Comparison of ENCODE assay signal across 8 mouse cellular contexts in genomic region chr7:107738726-107739125, GRCm38 (mm10). TPM values are rescaled to one million over a fixed set of nuclear protein-coding genes. Genes with fewer than 3 reads are reported as not detected.
A peak's percentile ranks its signal among the peaks of the same experiment; 100 is the strongest.
DNase-seq lines count a peak whose midpoint lies in the region; ATAC-seq and TF ChIP-seq lines count a peak whose summit lies in the region.

No protein-coding gene starts in this region.

- no peak; the same call in 1 of the 2 replicates for ATAC-seq in limb, embryonic 11.5 days (ENCODE audit: insufficient number of reproducible peaks, low FRiP score, low TSS enrichment, low read depth)
- peak; percentile 65; the same call in 1 of the 2 replicates for ATAC-seq in hindbrain, embryonic 15.5 days (ENCODE audit: low FRiP score, low read depth)

- H3K27ac ChIP-seq in cerebellum, adult 2 months (ENCODE audit: insufficient read depth, low read length): no peak overlapping the region
- no peak overlapping the region for H3K27ac ChIP-seq in limb, embryonic 11.5 days (replicated peaks; ENCODE audit: low read depth, low read length)
- no peak overlapping the region for H3K27ac ChIP-seq in limb, embryonic 10.5 days
- H3K27ac ChIP-seq in hindbrain, embryonic 15.5 days (replicated peaks): no peak overlapping the region

- 28% methylated on average over 2 of the region's 2 CpGs for WGBS in cerebellum, adult 2 months
- 43% methylated on average over 2 of the region's 2 CpGs for WGBS in limb, embryonic 11.5 days
- WGBS in limb, embryonic 10.5 days: 45% methylated on average over 2 of the region's 2 CpGs
- WGBS in hindbrain, embryonic 15.5 days: 48% methylated on average over 2 of the region's 2 CpGs

- no peaks in the 10 kb centered on the region for H3K4me1 ChIP-seq in cerebellum, adult 2 months (ENCODE audit: control insufficient read depth, insufficient read depth, low read length)
- no peaks in the 10 kb centered on the region for H3K4me1 ChIP-seq in limb, embryonic 11.5 days (ENCODE audit: control insufficient read depth, insufficient read depth, low read length)
- no peaks in the 10 kb centered on the region for H3K4me1 ChIP-seq in limb, embryonic 10.5 days
- no peaks in the 10 kb centered on the region for H3K4me1 ChIP-seq in hindbrain, embryonic 15.5 days (replicated peaks)

- no peak for TF ChIP-seq POLR2A in cerebellum, adult 2 months (IDR thresholded peaks at IDR 0.05; ENCODE audit: borderline replicate concordance, insufficient read depth, low read length)

- no peaks in the 10 kb centered on the region; the same call in 1 of the 2 replicates for H3K36me3 ChIP-seq in limb, embryonic 11.5 days (ENCODE audit: control insufficient read depth, insufficient read depth, low read length)
- peaks cover 54% of the 10 kb centered on the region for H3K36me3 ChIP-seq in limb, embryonic 10.5 days
- no peaks in the 10 kb centered on the region for H3K36me3 ChIP-seq in hindbrain, embryonic 15.5 days

- no peak overlapping the region for H3K4me2 ChIP-seq in limb, embryonic 11.5 days (ENCODE audit: low read depth, severe bottlenecking)
- no peak overlapping the region for H3K4me2 ChIP-seq in hindbrain, embryonic 15.5 days

- H3K9ac ChIP-seq in limb, embryonic 11.5 days (ENCODE audit: low read length): no peak overlapping the region
- no peak overlapping the region for H3K9ac ChIP-seq in hindbrain, embryonic 15.5 days

- no peak overlapping the region for H3K4me3 ChIP-seq in cerebellum, adult 2 months (replicated peaks; ENCODE audit: insufficient read depth, low read depth, low read length)
- H3K4me3 ChIP-seq in limb, embryonic 11.5 days (ENCODE audit: low read depth, low read length): no peak overlapping the region
- H3K4me3 ChIP-seq in limb, embryonic 10.5 days: no peak overlapping the region
- no peak overlapping the region for H3K4me3 ChIP-seq in hindbrain, embryonic 15.5 days

- H3K27me3 ChIP-seq in cerebellum, adult 2 months (ENCODE audit: control insufficient read depth, insufficient read depth, low read length): no peaks in the 10 kb centered on the region
- no peaks in the 10 kb centered on the region for H3K27me3 ChIP-seq in limb, embryonic 11.5 days (ENCODE audit: control insufficient read depth, insufficient read depth, low read length)
- no peaks in the 10 kb centered on the region for H3K27me3 ChIP-seq in limb, embryonic 10.5 days (ENCODE audit: low read depth, poor library complexity, severe bottlenecking)
- no peaks in the 10 kb centered on the region for H3K27me3 ChIP-seq in hindbrain, embryonic 15.5 days

- peak; percentile 54 to 59 for DNase-seq in cerebellum, postnatal 14 days
- no peak for DNase-seq in cerebellum, adult 2 months
- DNase-seq in limb, embryonic 11.5 days (ENCODE audit: low spot score): peak; percentile 40
- DNase-seq in limb, embryonic 10.5 days (ENCODE audit: low spot score): no peak
- peak; percentile 47 for DNase-seq in right cerebral cortex, postnatal 14 days
- DNase-seq in c-Kit-positive CD71-positive TER-119-positive erythroid progenitor cells, embryonic 14.5 days (ENCODE audit: low spot score): no peak
- DNase-seq in ovary, adult 18-20 months (ENCODE audit: low spot score): no peak

- no peaks in the 10 kb centered on the region for H3K9me3 ChIP-seq in limb, embryonic 11.5 days (ENCODE audit: control insufficient read depth, low read length)
- H3K9me3 ChIP-seq in limb, embryonic 10.5 days (replicated peaks): no peaks in the 10 kb centered on the region
- no peaks in the 10 kb centered on the region for H3K9me3 ChIP-seq in hindbrain, embryonic 15.5 days

- TF ChIP-seq CTCF in cerebellum, adult 2 months (IDR thresholded peaks at IDR 0.05; ENCODE audit: borderline replicate concordance, insufficient read depth, low read depth, low read length): no peak

RNA-seq across cellular contexts. Expression of gene Cyb5r2, which starts 19.1 kb away (rescaled TPM):
- polyA plus RNA-seq in cerebellum, adult 2 months (2012; rRNA removed): 0.47 and 0.51 TPM in 2 replicates
- 0.47 and 0.92 TPM in 2 replicates for polyA plus RNA-seq in limb, embryonic 11.5 days (2014; fragmentation: Nextera tagmentation; extraction: Ambion mirVana)
- polyA plus RNA-seq in limb, embryonic 10.5 days (2016; fragmentation: Nextera tagmentation; extraction: Ambion mirVana): 0.23 and 0.30 TPM in 2 replicates
- polyA plus RNA-seq in hindbrain, embryonic 15.5 days (2015; fragmentation: Nextera tagmentation; extraction: Ambion mirVana): 0.13 TPM in 2 replicates

Comparison
In these comparisons a context has a peak if more than half of its experiments do, and no peak if none do; other contexts are left out.
1. DNase-seq: peak in cerebellum, postnatal 14 days (2 of 2), limb, embryonic 11.5 days (single experiment) and right cerebral cortex, postnatal 14 days (single experiment); none in cerebellum, adult 2 months (0 of 2), limb, embryonic 10.5 days (single experiment), c-Kit-positive CD71-positive TER-119-positive erythroid progenitor cells, embryonic 14.5 days (single experiment) and ovary, adult 18-20 months (single experiment).